Mouse (Mus musculus) myocyte (in vitro differentiated cells): ENCODE results near the gene Klk1b5.

Source experiments
- CEBPB ChIP-seq: IDR thresholded peaks from 2 replicates; pipeline ENCODE4 v1.6.1; 2011; ENCODE audit warnings: mild to moderate bottlenecking, moderate library complexity; ENCODE audit not compliant: poor library complexity, insufficient read depth, severe bottlenecking
- E2F4 ChIP-seq: IDR thresholded peaks from one replicate; pipeline ENCODE4 v1.6.1; 2011; ENCODE audit warnings: mild to moderate bottlenecking, control low read depth, moderate library complexity; ENCODE audit not compliant: insufficient read depth
- MAX ChIP-seq: IDR thresholded peaks from one replicate; pipeline ENCODE4 v1.6.1; 2011; ENCODE audit warnings: low read depth, mild to moderate bottlenecking, control low read depth
- MYOD1 ChIP-seq, 3 experiments: IDR thresholded peaks; one replicate each; pipeline ENCODE4 v1.6.1; 2011; ENCODE audit warnings: control low read depth in 2 of 3, low read depth in 2 of 3, mild to moderate bottlenecking in 2 of 3, moderate library complexity in 1 of 3; ENCODE audit not compliant: insufficient read length in 2 of 3, control insufficient read depth in 1 of 3
- MYOG ChIP-seq, 3 experiments: IDR thresholded peaks; one replicate each; pipeline ENCODE4 v1.6.1; 2011; ENCODE audit warnings: control low read depth in 2 of 3, low read depth in 2 of 3, mild to moderate bottlenecking in 2 of 3; ENCODE audit not compliant: insufficient read length in 2 of 3, control insufficient read depth in 1 of 3, insufficient read depth in 1 of 3
- POLR2A ChIP-seq: IDR thresholded peaks from one replicate; pipeline ENCODE4 v1.6.1; 2011; ENCODE audit warnings: low read depth, mild to moderate bottlenecking, control low read depth, moderate library complexity; ENCODE audit not compliant: insufficient read length
- POLR2AphosphoS2 ChIP-seq: IDR thresholded peaks from one replicate; pipeline ENCODE4 v1.6.1; 2011; ENCODE audit warnings: low read depth, control low read depth; ENCODE audit not compliant: insufficient read length
- REST ChIP-seq: IDR thresholded peaks from one replicate; pipeline ENCODE4 v1.6.1; 2011; ENCODE audit warnings: mild to moderate bottlenecking, control low read depth, moderate library complexity; ENCODE audit not compliant: insufficient read depth, insufficient read length
- SRF ChIP-seq: IDR thresholded peaks from one replicate; pipeline ENCODE4 v1.6.1; 2011; ENCODE audit warnings: low read depth; ENCODE audit not compliant: control insufficient read depth, insufficient read length
- TCF12 ChIP-seq: IDR thresholded peaks from one replicate; pipeline ENCODE4 v1.6.1; 2011; ENCODE audit warnings: mild to moderate bottlenecking, control low read depth; ENCODE audit not compliant: poor library complexity, insufficient read depth, severe bottlenecking
- TCF3 ChIP-seq: IDR thresholded peaks from one replicate; pipeline ENCODE4 v1.6.1; 2011; ENCODE audit warnings: low read depth, control low read depth; ENCODE audit not compliant: insufficient read length
- USF1 ChIP-seq: IDR thresholded peaks from one replicate; pipeline ENCODE4 v1.6.1; 2011; ENCODE audit warnings: low read depth, mild to moderate bottlenecking, control low read depth, moderate library complexity

DNA sequence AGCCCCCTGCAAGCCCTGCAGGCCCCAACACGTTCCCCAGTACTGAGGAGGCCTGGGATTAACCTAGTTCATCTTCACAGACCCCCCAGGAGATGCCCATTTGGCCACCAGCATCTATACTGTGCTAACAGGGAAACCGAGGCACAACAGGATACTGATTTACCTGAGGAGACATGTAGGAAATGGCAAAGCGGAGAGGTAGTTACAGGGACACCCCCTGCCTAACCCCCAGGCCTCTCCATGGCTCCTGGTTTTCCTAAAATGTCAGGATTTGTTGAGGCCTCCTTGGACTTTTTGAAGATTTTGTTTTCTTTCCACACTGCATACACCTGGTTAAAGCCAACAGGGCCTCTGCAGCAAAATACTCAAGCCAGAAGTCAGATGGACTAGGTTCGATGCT is 41.5 kb downstream of the Klk1b5 start, which contains the start of gene Acp4:
- TF ChIP-seq MYOD1 (IDR thresholded peaks at IDR 0.05; ENCODE audit: control insufficient read depth in 1 of 3, insufficient read length in 2 of 3, low read depth in 2 of 3) (no peak), POLR2A (no peak), REST (no peak), MAX (no peak), TCF12 (no peak), USF1 (no peak), E2F4 (no peak), MYOG (IDR thresholded peaks at IDR 0.05; ENCODE audit: control insufficient read depth in 1 of 3, insufficient read depth in 1 of 3, insufficient read length in 2 of 3, low read depth in 2 of 3) (no peak), POLR2AphosphoS2 (no peak), SRF (no peak), TCF3 (no peak), CEBPB (no peak)
